Mouse (Mus musculus): ENCODE measurements around the gene Plxdc2. TPM values are rescaled to one million over a fixed set of nuclear protein-coding genes. Genes with fewer than 3 reads are reported as not detected.

Gene Plxdc2
- polyA plus RNA-seq, 1 experiment: 77.3 TPM

GRCm38 (mm10) chr2:16571169-16571751, 215.2 kb downstream of the Plxdc2 start:
- DNase-seq (ENCODE audit: low spot score): no peak

- DNase-seq (ENCODE audit: low spot score): no peak
Observed at GRCm38 (mm10) chr2:16576566-16576965, 220.5 kb downstream of the Plxdc2 start.

- DNase-seq (ENCODE audit: low spot score): no peak
Observed at GRCm38 (mm10) chr2:16578153-16578552, 222.0 kb downstream of the Plxdc2 start.

- no peak for DNase-seq (ENCODE audit: low spot score)
Observed at GRCm38 (mm10) chr2:16588546-16588945, 232.4 kb downstream of the Plxdc2 start.

- no peak for DNase-seq (ENCODE audit: low spot score)
Observed at GRCm38 (mm10) chr2:16595451-16595850, 239.3 kb downstream of the Plxdc2 start.

GRCm38 (mm10) chr2:16598231-16598630, 242.1 kb downstream of the Plxdc2 start:
- no peak for DNase-seq (ENCODE audit: low spot score)

GRCm38 (mm10) chr2:16604291-16604690, 248.2 kb downstream of the Plxdc2 start:
- DNase-seq (ENCODE audit: low spot score): no peak

GRCm38 (mm10) chr2:16607792-16608586, 251.9 kb downstream of the Plxdc2 start:
- DNase-seq (ENCODE audit: low spot score): no peak

GRCm38 (mm10) chr2:16642061-16642460, 286.0 kb downstream of the Plxdc2 start:
- no peak for DNase-seq (ENCODE audit: low spot score)

GRCm38 (mm10) chr2:16651713-16652112, 295.6 kb downstream of the Plxdc2 start:
- DNase-seq (ENCODE audit: low spot score): no peak

GRCm38 (mm10) chr2:16664516-16664915, 308.4 kb downstream of the Plxdc2 start:
- DNase-seq (ENCODE audit: low spot score): no peak

- no peak for DNase-seq (ENCODE audit: low spot score)
Observed at GRCm38 (mm10) chr2:16668391-16668790, 312.3 kb downstream of the Plxdc2 start.

- DNase-seq (ENCODE audit: low spot score): no peak
Observed at GRCm38 (mm10) chr2:16682905-16683304, 326.8 kb downstream of the Plxdc2 start.

GRCm38 (mm10) chr2:16683739-16684138, 327.6 kb downstream of the Plxdc2 start:
- no peak for DNase-seq (ENCODE audit: low spot score)

GRCm38 (mm10) chr2:16684529-16684928, 328.4 kb downstream of the Plxdc2 start:
- DNase-seq (ENCODE audit: low spot score): no peak

GRCm38 (mm10) chr2:16696390-16696789, 340.3 kb downstream of the Plxdc2 start:
- no peak for DNase-seq (ENCODE audit: low spot score)

GRCm38 (mm10) chr2:16697181-16697580, 341.1 kb downstream of the Plxdc2 start:
- DNase-seq (ENCODE audit: low spot score): no peak

GRCm38 (mm10) chr2:16706227-16706626, 350.1 kb downstream of the Plxdc2 start:
- no peak for DNase-seq (ENCODE audit: low spot score)

GRCm38 (mm10) chr2:16709885-16710284, 353.8 kb downstream of the Plxdc2 start:
- DNase-seq (ENCODE audit: low spot score): no peak

- no peak for DNase-seq (ENCODE audit: low spot score)
Observed at GRCm38 (mm10) chr2:16731033-16731432, 374.9 kb downstream of the Plxdc2 start.

GRCm38 (mm10) chr2:16734381-16734780, 378.3 kb downstream of the Plxdc2 start:
- no peak for DNase-seq (ENCODE audit: low spot score)

GRCm38 (mm10) chr2:16738241-16738640, 382.1 kb downstream of the Plxdc2 start:
- no peak for DNase-seq (ENCODE audit: low spot score)

- DNase-seq (ENCODE audit: low spot score): no peak
Observed at GRCm38 (mm10) chr2:16741813-16742212, 385.7 kb downstream of the Plxdc2 start.

Measured in urinary bladder, adult 2 months (tissue).